Mouse (Mus musculus): ENCODE measurements around the gene Cdk12. TPM values are rescaled to one million over a fixed set of nuclear protein-coding genes. Genes with fewer than 3 reads are reported as not detected.
A peak's percentile ranks its signal among the peaks of the same experiment; 100 is the strongest.
"Not testable (repeated sequence)": the region's sequence is repeated elsewhere in the genome, so short reads cannot be mapped to it uniquely, and the experiment has no call there.

The Cdk12 gene
- 17.4 and 19.8 TPM in 2 replicates for polyA plus RNA-seq (2014; fragmentation: Nextera tagmentation; extraction: Ambion mirVana)

DNA sequence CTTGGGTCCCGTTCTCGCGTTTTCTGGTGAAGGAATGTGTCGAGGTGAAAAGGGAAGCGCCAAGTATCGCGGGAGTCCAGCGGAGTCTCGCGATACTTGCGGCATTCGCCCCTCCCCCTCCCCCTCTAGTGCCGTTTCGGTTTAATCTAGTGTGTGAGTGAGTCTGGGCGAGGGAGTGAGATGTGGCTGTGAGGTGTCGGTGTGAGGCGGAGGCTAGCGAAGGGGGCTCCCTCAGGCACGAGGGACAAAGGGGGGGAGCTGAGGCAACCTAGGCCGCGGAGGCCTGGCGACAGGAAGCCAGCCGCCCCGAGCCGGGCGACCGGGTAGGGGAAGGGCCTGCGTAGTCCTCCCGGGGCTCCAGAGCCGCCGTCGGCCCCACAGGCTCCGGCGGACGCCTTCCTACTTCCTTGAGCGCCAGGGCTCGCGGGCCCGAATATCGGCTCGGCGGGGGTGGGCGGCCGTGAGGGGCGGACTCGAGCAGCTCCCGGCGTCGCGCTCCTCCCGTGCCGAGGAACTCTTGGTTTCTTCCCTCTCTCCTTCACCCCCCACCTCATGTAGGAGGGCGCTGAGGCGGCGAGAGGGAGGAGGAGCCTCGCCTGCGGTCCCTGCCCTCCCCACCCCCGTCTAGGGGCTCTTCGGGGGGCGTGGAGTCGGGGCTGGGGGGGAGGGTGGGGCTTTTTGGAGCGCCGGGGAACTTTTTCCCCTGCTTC lies at the start of gene Cdk12:
TSS of gene Cdk12 (plus strand) at position 419 of the 710 bp plus-strand sequence.
- peak; percentile 92 for ATAC-seq (ENCODE audit: insufficient number of reproducible peaks, insufficient read depth, low FRiP score, low read depth)
- Histone ChIP-seq H3K27ac (ENCODE audit: low read length) (peak within 1 kb of the TSS; percentile 100), H3K9me3 (ENCODE audit: control insufficient read depth, low read depth, low read length) (no peaks in the 10 kb centered on the region), H3K36me3 (ENCODE audit: control insufficient read depth, insufficient read depth, low read length) (peaks cover 5% of the 10 kb centered on the region; the same call in 1 of the 2 replicates), H3K27me3 (ENCODE audit: control insufficient read depth, insufficient read depth, low read length) (no peaks in the 10 kb centered on the region), H3K4me2 (replicated peaks; ENCODE audit: low read depth, low read length) (peak within 1 kb of the TSS; percentile 93), H3K4me1 (ENCODE audit: control insufficient read depth, insufficient read depth, low read length) (peaks cover 5% of the 10 kb centered on the region; the same call in 1 of the 2 replicates), H3K4me3 (ENCODE audit: low read depth, low read length) (peak within 1 kb of the TSS; percentile 94), H3K9ac (replicated peaks; ENCODE audit: low read depth, low read length) (peak within 1 kb of the TSS; percentile 100)
- WGBS, result under 1% methylated on average over 57 of the region's 63 CpGs

DNA sequence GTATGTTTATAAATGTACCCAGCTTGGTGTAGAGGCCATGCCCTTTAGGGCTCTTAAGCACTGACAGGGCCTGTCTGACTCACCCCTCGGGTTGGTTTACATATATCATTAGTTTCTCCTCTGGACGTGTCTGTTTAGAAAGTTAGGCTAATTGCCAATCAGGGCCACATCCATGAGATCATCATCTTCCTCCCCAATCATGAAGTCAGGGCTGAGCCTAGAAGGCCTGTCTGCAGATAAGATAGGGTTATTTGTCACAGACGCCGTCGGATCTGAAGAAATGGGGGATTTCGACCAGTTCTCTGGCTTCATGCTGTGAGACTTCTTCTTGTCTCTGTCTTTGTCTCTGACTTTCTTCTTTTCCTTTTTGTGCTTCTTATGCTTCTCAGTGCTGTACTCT lies 47.8 kb upstream of the Cdk12 start:
- no peaks in the 10 kb centered on the region for H3K27me3 ChIP-seq (ENCODE audit: control insufficient read depth, insufficient read depth, low read length)
- ATAC-seq (ENCODE audit: insufficient number of reproducible peaks, insufficient read depth, low FRiP score, low read depth), result no peak
- peaks cover 39% of the 10 kb centered on the region for H3K36me3 ChIP-seq (ENCODE audit: control insufficient read depth, insufficient read depth, low read length)
- no peak overlapping the region for H3K4me3 ChIP-seq (ENCODE audit: low read depth, low read length)
- H3K27ac ChIP-seq (ENCODE audit: low read length), result no peak overlapping the region
- no peaks in the 10 kb centered on the region for H3K9me3 ChIP-seq (ENCODE audit: control insufficient read depth, low read depth, low read length)
- WGBS, result 69% methylated on average over 6 of the region's 6 CpGs
- no peaks in the 10 kb centered on the region for H3K4me1 ChIP-seq (ENCODE audit: control insufficient read depth, insufficient read depth, low read length)
- no peak overlapping the region for H3K9ac ChIP-seq (replicated peaks; ENCODE audit: low read depth, low read length)
- no peak overlapping the region for H3K4me2 ChIP-seq (replicated peaks; ENCODE audit: low read depth, low read length)

DNA sequence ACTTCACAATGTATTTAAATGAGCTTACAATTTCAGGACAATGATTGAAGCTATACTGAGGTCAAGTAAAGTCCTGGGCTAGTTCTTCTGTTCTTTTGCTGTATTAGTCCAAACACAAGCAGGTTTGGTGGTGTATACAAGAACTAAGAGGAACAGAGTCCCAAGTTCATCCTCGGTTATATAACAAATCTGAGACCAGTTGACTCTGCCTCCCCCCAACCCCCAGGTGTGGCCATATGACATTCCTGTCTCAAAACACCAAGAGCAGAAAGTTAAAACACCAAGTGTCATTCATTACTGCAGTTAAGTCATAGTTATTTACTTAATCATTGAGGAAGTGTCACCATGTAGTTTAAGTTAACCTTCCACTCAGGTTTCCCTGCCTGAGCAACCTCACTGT lies 34.5 kb upstream of the Cdk12 start:
- H3K4me2 ChIP-seq (replicated peaks; ENCODE audit: low read depth, low read length), result no peak overlapping the region
- H3K4me1 ChIP-seq (ENCODE audit: control insufficient read depth, insufficient read depth, low read length), result no peaks in the 10 kb centered on the region
- H3K36me3 ChIP-seq (ENCODE audit: control insufficient read depth, insufficient read depth, low read length), result peaks cover 70% of the 10 kb centered on the region
- WGBS, result 81% methylated on average over 1 of the region's 1 CpGs
- no peak overlapping the region for H3K9ac ChIP-seq (replicated peaks; ENCODE audit: low read depth, low read length)
- no peak overlapping the region for H3K4me3 ChIP-seq (ENCODE audit: low read depth, low read length)
- H3K9me3 ChIP-seq (ENCODE audit: control insufficient read depth, low read depth, low read length), result no peaks in the 10 kb centered on the region
- no peak overlapping the region for H3K27ac ChIP-seq (ENCODE audit: low read length)
- ATAC-seq (ENCODE audit: insufficient number of reproducible peaks, insufficient read depth, low FRiP score, low read depth), result no peak
- no peaks in the 10 kb centered on the region for H3K27me3 ChIP-seq (ENCODE audit: control insufficient read depth, insufficient read depth, low read length)

DNA sequence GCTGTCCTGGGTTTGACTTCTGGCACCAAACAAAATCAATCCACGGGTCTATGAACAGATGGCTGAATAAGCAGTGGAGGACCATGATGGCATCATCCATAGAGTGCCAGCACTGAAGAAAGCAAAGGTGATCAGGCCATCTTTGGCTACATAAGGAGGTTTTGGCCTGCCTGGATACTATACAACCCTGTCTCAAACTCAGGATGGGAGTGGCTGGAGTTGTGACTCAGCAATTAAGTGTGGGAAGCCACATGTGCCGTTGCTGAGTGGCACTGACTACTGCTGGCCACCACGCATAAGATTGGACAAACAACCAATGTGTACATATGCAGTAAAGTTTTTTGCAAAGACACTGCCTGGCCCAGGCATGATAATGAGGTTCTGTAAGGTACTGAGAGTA lies 20.7 kb upstream of the Cdk12 start:
- not testable (repeated sequence) for H3K9ac ChIP-seq (replicated peaks; ENCODE audit: low read depth, low read length); H3K4me1 ChIP-seq (ENCODE audit: control insufficient read depth, insufficient read depth, low read length); H3K4me3 ChIP-seq (ENCODE audit: low read depth, low read length); H3K4me2 ChIP-seq (replicated peaks; ENCODE audit: low read depth, low read length); ATAC-seq (ENCODE audit: insufficient number of reproducible peaks, insufficient read depth, low FRiP score, low read depth); H3K27ac ChIP-seq (ENCODE audit: low read length); H3K9me3 ChIP-seq (ENCODE audit: control insufficient read depth, low read depth, low read length); H3K27me3 ChIP-seq (ENCODE audit: control insufficient read depth, insufficient read depth, low read length)
- H3K36me3 ChIP-seq (ENCODE audit: control insufficient read depth, insufficient read depth, low read length), result peaks cover 51% of the 10 kb centered on the region
- WGBS, result 88% methylated on average over 3 of the region's 3 CpGs

DNA sequence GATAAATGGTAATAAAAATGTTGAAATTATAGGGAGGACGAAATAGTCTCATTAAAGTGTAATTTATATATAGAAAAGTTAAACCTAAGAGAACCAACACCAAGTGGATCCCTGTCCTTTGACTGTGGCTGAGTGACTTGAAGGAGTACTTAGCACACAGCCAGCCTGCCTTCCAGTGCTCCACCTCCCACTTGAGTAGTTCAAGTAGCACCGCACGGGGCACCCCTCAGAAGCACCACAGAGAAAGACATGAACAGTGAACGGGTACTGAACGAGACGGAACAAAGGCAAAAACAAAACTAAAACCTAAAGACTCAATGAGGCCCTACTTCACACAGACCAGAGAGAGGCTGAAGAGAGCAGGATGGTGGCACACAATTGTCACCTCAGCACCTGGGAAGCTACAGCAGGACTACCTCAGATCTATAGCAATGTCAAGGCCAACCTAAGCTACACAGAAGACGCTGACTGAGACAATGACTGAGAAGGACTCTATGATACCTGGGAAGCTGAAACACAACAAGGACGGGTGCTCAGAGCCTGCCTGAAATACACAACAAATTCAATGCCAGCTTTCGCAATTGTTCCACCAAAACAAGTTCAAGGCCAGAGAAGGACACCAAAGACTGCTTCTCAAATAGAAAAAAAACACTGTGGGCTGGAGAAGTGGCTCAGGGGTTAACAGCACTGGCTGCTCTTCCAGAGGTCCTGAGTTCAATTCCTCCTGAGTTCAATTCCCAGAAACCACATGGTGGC lies 15.0 kb upstream of the Cdk12 start:
- Histone ChIP-seq H3K4me3 (ENCODE audit: low read depth, low read length) (no peak overlapping the region), H3K4me2 (replicated peaks; ENCODE audit: low read depth, low read length) (no peak overlapping the region), H3K36me3 (ENCODE audit: control insufficient read depth, insufficient read depth, low read length) (peaks cover 37% of the 10 kb centered on the region), H3K9ac (replicated peaks; ENCODE audit: low read depth, low read length) (no peak overlapping the region), H3K27ac (ENCODE audit: low read length) (no peak overlapping the region), H3K9me3 (ENCODE audit: control insufficient read depth, low read depth, low read length) (no peaks in the 10 kb centered on the region), H3K4me1 (ENCODE audit: control insufficient read depth, insufficient read depth, low read length) (peaks cover 7% of the 10 kb centered on the region), H3K27me3 (ENCODE audit: control insufficient read depth, insufficient read depth, low read length) (no peaks in the 10 kb centered on the region)
- ATAC-seq (ENCODE audit: insufficient number of reproducible peaks, insufficient read depth, low FRiP score, low read depth), result no peak
- 92% methylated on average over 9 of the region's 9 CpGs for WGBS

DNA sequence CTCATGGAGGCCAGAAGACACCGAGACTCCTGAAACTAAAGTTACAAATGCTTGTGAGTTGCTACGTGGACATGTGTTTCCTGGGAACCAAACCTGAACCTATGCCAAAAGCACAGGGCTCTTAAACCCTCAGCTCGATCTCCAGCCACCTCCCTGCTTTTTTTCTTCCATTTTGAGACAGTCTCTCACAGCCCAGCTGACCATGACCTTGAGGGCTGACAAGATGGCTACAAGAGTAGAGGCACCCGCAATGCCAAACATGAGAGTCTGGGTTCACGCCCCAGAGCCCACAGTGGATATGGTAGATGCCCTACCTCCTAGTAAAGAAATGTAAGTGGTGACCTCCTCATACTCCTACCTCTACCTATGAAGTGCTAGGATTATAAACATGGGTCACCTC lies 12.0 kb upstream of the Cdk12 start:
- no peak overlapping the region for H3K4me3 ChIP-seq (ENCODE audit: low read depth, low read length)
- H3K9ac ChIP-seq (replicated peaks; ENCODE audit: low read depth, low read length), result no peak overlapping the region
- H3K4me1 ChIP-seq (ENCODE audit: control insufficient read depth, insufficient read depth, low read length), result peaks cover 10% of the 10 kb centered on the region
- H3K9me3 ChIP-seq (ENCODE audit: control insufficient read depth, low read depth, low read length), result no peaks in the 10 kb centered on the region
- peaks cover 20% of the 10 kb centered on the region for H3K36me3 ChIP-seq (ENCODE audit: control insufficient read depth, insufficient read depth, low read length)
- H3K27me3 ChIP-seq (ENCODE audit: control insufficient read depth, insufficient read depth, low read length), result no peaks in the 10 kb centered on the region
- ATAC-seq (ENCODE audit: insufficient number of reproducible peaks, insufficient read depth, low FRiP score, low read depth), result no peak
- H3K4me2 ChIP-seq (replicated peaks; ENCODE audit: low read depth, low read length), result no peak overlapping the region
- 90% methylated on average over 5 of the region's 5 CpGs for WGBS
- no peak overlapping the region for H3K27ac ChIP-seq (ENCODE audit: low read length)

DNA sequence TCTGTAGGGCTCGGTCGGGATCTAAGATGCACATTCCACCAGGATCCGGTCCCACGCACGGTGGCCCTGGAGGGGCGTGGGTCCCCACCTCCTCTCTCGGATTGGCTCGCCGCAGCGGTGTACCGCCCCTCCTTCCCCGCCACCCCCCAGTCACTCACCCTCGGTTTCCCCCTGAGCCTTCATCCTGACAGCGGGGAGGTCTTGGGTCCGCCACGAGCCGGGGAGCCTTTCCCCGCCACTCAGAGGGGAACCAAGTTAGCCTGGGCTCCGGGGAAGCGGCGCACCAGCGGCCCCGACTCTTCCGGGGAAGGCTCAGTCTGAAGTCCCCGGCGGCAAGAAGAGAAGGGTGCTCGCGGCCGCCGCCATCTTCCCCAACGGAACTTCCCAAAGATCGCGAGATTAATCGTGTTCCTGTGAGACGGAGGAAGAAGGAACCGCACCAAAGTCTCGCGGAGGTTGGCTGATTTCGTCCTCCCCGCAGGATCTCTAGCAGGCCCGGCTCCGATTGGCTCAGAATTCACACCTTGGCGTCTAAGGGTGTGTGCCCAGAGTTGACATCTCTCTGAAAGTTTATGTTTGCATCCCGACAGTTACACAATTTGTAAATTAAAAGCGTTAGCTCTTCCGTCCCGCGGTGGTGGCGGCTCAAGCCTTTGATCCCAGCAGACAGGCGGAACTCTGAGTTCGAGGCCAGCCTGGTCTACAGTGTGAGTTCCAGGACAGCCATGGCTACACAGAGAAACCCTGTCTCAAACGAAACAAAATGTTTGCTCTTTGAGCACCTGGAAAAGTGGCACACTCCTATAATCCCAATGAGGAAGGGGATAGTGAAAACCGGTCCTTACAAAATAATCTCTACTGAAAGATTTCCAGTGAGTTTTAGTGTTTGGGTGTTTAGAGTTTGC lies 9.7 kb upstream of the Cdk12 start, which contains the start of gene Med1:
TSS of gene Med1 (minus strand) at position 393 of the 905 bp plus-strand sequence.
- WGBS, result under 1% methylated on average over 53 of the region's 53 CpGs
- H3K4me3 ChIP-seq (ENCODE audit: low read depth, low read length), result peak within 1 kb of the TSS; percentile 82
- no peaks in the 10 kb centered on the region for H3K9me3 ChIP-seq (ENCODE audit: control insufficient read depth, low read depth, low read length)
- H3K4me1 ChIP-seq (ENCODE audit: control insufficient read depth, insufficient read depth, low read length), result peaks cover 10% of the 10 kb centered on the region
- peak within 1 kb of the TSS; percentile 72 for H3K9ac ChIP-seq (replicated peaks; ENCODE audit: low read depth, low read length)
- H3K4me2 ChIP-seq (replicated peaks; ENCODE audit: low read depth, low read length), result peak within 1 kb of the TSS; percentile 68
- H3K27me3 ChIP-seq (ENCODE audit: control insufficient read depth, insufficient read depth, low read length), result no peaks in the 10 kb centered on the region
- H3K27ac ChIP-seq (ENCODE audit: low read length), result peak within 1 kb of the TSS; percentile 89
- ATAC-seq (ENCODE audit: insufficient number of reproducible peaks, insufficient read depth, low FRiP score, low read depth), result peak; percentile 96
- H3K36me3 ChIP-seq (ENCODE audit: control insufficient read depth, insufficient read depth, low read length), result peaks cover 7% of the 10 kb centered on the region; the same call in 1 of the 2 replicates
